Mouse (Mus musculus) macrophage (primary cell): ENCODE measurements around the gene AI593442. TPM values are rescaled to one million over a fixed set of nuclear protein-coding genes. Genes with fewer than 3 reads are reported as not detected.

Source experiments
- H3K27ac ChIP-seq: fragments of 350-480 bp; formaldehyde crosslinking; 2 replicates; pipeline ENCODE4 v1.9.0; 2021
- H3K36me3 ChIP-seq: fragments of 350-480 bp; formaldehyde crosslinking; 2 replicates; pipeline ENCODE4 v1.9.0; 2021; ENCODE audit errors: inconsistent target
- H3K4me3 ChIP-seq: fragments of 350-480 bp; formaldehyde crosslinking; 2 replicates; pipeline ENCODE4 v1.9.0; 2021; ENCODE audit errors: inconsistent target
- H3K79me2 ChIP-seq: fragments of 350-480 bp; formaldehyde crosslinking; 2 replicates; pipeline ENCODE4 v1.9.0; 2021; ENCODE audit errors: inconsistent target
- WGBS: methylation state at CpG from one replicate; pipeline ENCODE4 v1.1.7; 2026; ENCODE audit warnings: inconsistent platforms; ENCODE audit not compliant: missing documents; 5-methylcytosine and 5-hydroxymethylcytosine counted together
- polyA plus RNA-seq: library from polyadenylated mRNA; stranded (reverse); fragments of 250-400 nt; gene quantifications from 3 replicates; pipeline ENCODE4 v1.2.4, GENCODE M21; 2018; ENCODE audit warnings: inconsistent platforms

AI593442 gene
- polyA plus RNA-seq, 1 experiment from 2014 or later = not detected

DNA sequence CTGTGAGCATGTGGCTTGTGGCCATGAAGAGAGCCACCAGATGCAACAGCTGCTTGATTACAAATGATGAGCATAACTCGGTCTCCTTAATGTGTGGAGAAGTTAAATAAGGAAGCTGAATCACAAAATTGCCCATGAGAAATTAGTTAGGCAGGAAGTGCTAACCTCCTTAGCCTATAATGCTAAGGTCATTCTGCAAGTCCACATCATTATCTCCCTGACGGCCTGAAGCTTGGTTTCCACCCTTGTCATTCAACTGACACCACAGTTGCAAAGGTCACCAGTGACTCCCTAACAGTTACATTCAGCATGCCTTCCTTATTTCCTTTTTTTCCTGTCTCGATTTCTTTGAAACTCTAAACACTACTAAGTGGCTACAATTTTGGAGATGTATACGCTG, 55.7 kb downstream of the AI593442 start:
- Histone ChIP-seq H3K4me3 (no peak overlapping the region), H3K36me3 (no peaks in the 10 kb centered on the region), H3K27ac (no peak overlapping the region), H3K79me2 (no peaks in the 10 kb centered on the region)
- WGBS = 4% methylated on average over 4 of the region's 4 CpGs
